Mouse (Mus musculus) kidney, postnatal 25 days (tissue): ENCODE results near the gene Apold1.

ENCODE experiments used
- DNase-seq, 2 experiments: peaks; one replicate each; pipeline ENCODE4 v3.0.0; 2021; ENCODE audit warnings: mixed read lengths in 2 of 2

Gene Apold1

GRCm38 (mm10) chr6:134976628-134977027 lies 4.9 kb upstream of the Apold1 start:
- no peak for DNase-seq

GRCm38 (mm10) chr6:134983529-134984370 lies 2.2 kb downstream of the Apold1 start:
- DNase-seq: peak; percentile 93 to 95

GRCm38 (mm10) chr6:134984748-134985147 lies 3.2 kb downstream of the Apold1 start:
- DNase-seq: peak; percentile 47 to 54

DNA sequence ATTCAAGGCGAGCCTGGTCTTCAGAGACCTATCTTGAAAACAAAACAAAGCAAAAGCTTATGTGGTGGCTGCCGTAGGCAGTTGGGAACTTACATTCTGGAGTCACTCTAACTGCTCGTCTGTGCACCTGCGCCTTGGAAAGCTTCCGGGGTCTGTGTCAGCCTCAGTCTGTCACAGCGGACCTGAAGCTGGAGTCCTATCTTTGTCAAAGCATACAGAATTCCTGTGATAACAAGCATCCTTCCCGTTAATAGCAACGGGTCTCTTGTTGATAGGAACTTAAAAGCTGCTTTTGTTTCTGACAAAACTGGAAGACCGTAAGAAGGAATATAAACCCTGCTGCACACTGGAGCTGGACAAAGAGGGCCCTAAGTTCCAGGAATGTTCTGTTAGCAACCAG lies 6.9 kb downstream of the Apold1 start:
- DNase-seq: no peak

DNA sequence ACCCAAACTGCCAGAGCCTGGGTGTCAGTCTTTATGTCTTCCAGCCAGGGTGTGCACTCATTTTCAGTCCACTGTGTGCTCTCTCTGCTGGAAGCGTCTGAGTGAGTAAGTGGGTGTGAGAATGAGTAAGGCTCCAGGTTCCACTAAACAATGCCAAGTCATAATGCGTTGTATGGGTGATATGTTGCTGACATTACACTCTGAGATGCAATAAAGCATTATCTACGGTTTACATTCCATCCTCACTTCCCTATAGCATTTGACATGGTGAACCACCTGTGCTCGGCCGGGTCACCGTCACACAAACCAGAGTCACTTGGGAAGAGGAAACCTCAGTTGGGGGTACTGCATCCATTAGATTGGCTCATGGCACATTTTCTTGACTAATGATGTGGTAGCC lies 9.2 kb downstream of the Apold1 start:
- DNase-seq: no peak

DNA sequence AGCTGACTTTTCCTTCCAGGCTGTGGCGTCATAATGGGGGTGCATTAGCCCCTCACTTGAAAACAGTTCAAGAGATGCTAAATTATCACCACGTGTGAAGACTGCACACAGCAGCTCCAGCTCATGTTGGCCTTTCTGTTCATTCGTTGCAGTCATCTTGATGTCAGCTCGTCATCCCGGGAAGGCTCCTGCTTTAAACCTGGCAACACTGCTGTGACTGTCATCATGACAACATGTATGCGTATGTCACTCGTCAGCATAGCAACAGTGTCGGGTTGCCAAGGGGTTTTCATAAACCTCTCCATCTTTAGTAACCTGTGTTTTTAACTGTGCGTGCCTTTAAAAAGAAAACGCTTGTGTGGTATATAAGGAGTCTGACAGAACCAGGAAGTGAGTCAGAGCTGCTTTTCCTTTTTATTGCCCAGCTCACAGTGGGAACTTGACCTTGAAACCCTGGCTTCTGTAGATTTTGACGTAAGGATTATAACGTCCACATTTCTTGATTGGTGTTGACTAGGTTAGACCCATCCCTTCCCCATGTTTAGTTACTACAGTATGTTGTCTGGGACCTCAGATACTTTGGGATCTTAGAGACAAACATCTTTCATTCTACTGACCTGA lies 12.6 kb downstream of the Apold1 start:
- no peak for DNase-seq

DNA sequence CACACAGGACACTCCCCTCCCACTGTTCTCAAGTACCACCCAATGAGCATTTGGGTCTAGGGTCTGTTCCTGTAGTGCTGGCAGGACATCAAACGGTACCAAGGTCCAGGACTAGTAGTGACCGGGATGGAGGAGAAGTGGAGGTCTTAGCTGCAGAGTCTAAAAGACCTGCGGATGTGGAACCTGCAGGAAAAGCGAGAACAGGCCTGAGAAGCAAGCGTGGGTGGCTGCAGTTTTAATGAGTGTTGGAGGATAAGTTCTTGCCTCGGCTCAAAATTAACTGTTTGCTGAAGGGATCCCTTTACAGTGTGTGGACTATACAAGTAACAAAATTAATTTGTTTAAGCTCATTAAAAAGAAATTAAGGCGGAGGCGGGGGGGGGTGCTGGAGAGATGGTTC lies 13.5 kb downstream of the Apold1 start:
- DNase-seq: no peak

DNA sequence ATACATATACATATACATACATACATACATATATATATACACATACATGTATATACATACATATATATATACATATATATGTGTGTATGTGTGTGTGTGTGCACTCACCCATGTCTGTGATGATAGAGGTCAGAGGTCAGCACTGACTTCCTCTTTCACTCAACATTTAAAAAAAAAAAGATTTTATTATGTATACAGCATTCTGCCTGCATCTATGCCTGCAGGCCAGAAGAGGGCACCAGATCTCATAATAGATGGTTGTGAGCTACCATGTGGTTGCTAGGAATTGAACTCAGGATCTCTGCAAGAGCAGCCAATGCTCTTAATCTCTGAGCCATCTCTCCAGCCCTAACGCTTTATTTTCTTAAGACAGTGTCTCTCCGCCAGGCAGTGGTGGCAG lies 15.4 kb downstream of the Apold1 start:
- no peak for DNase-seq

GRCm38 (mm10) chr6:134998076-134998475 lies 16.6 kb downstream of the Apold1 start:
- DNase-seq: no peak

GRCm38 (mm10) chr6:134998781-134999180 lies 17.3 kb downstream of the Apold1 start:
- no peak for DNase-seq

- no peak for DNase-seq
Observed at GRCm38 (mm10) chr6:135000272-135000671, 18.8 kb downstream of the Apold1 start.

- DNase-seq: no peak
Observed at GRCm38 (mm10) chr6:135001991-135002390, 20.5 kb downstream of the Apold1 start.

GRCm38 (mm10) chr6:135006372-135006771 lies 24.9 kb downstream of the Apold1 start:
- no peak for DNase-seq

- peak; percentile 95 to 96 for DNase-seq
Observed at GRCm38 (mm10) chr6:135011048-135011733, 29.7 kb downstream of the Apold1 start, which contains the start of gene Ddx47. TSS of gene Ddx47 (plus strand) at chr6:135011612.

- no peak for DNase-seq
Observed at GRCm38 (mm10) chr6:135011734-135012116, 30.2 kb downstream of the Apold1 start.

DNA sequence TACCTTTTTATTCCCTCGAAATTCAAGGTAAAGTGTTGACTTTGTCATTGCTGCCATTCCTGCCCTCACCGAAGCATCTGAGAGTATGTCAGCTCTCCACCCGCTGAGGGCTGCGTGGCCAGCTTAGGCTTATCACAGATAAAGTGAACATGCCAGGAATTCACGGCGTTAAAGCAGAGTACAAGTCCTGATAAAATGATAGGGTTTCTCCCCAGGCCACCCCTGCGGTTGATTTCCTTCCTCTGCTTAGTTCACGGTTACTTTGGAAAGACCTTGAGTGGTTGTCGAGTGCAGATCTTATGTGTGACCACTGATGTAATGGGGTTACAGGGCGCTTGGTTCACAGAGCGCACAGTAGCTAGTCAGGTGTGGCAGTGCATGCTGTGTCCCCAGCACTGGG lies 35.7 kb downstream of the Apold1 start:
- no peak for DNase-seq

DNA sequence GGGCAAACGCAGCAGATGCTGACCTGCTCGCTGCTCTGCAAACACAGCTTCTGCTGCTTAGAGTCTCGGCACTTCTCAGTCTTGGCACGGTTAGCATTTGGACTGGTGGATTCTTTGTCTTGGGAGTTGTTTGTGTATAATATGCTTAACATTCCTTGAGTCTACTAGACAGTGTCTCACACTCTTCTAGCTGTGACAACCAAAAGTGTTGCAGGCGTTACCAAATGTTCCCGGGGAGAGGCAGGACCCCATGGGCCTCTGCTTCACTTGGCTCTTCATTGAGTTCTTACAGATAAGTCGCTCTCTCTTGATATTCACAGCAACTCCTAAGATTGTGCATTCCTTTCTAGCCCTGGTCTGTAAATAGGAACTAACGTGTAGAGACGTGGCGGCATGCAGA lies 38.0 kb downstream of the Apold1 start:
- no peak for DNase-seq

GRCm38 (mm10) chr6:135021633-135022032 lies 40.1 kb downstream of the Apold1 start:
- no peak for DNase-seq

- no peak for DNase-seq
Observed at GRCm38 (mm10) chr6:135023379-135023778, 41.9 kb downstream of the Apold1 start.

DNA sequence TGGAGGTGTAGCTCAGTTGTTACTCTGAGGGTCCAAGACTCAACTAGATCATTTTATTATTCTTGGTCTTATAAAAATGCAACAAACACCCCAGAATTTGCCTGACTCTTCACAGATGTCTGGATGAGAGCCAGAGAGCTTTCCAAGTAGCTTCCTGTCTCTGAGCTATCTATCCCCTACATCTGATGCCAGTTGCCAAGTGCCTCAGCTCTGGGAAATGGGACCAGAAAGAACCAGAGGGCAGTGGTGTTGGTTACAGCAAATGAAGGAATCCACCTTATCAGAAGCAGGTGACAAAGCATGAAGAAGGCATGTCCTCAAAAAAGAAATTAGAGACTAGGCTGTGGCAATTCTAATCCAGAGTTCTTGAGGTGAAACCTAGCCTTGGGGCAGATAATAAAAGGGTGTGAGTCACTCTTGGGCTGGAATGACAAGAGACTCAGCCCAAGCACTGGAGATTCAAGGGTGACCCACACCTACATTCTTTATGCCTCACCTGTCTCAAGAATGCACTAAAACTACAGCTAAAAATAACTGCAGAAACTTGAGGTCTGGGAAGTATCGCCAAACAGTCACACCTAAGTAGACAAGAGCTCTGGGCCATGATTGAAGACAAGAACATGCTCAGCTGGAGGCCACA lies 43.4 kb downstream of the Apold1 start:
- no peak for DNase-seq

DNA sequence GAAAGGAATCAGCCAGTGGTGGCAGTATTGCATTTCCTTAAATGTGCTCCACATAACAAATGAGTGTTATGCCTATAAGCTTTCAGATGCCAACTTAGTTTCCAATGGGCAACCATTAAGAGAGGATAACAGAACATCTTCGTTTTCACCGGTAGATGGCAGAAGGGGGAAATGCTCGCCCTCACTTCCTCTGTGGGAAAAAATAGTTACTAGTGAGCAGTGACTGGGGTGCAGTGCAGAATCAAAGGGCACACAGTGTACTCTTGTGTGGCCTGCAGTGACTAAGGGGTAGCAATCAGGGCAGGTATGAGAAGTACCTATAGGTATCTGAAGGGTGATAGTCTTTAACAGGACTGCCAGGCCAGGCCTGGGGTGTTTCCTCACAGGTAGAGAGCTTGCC lies 44.7 kb downstream of the Apold1 start:
- peak; percentile 31 to 43 for DNase-seq

- no peak for DNase-seq
Observed at GRCm38 (mm10) chr6:135026755-135027154, 45.2 kb downstream of the Apold1 start.

- peak; percentile 55 to 81 for DNase-seq
Observed at GRCm38 (mm10) chr6:135029246-135029645, 47.7 kb downstream of the Apold1 start.
